Mouse (Mus musculus): ENCODE measurements at regions not wholly inside any gene's neighbourhood (a gene's known extent, or its start where the extent isn't known, plus 50 kb on each side); places are given as distances from the start of the nearest gene placed in this dataset.
A peak's percentile ranks its signal among the peaks of the same experiment; 100 is the strongest.

DNA sequence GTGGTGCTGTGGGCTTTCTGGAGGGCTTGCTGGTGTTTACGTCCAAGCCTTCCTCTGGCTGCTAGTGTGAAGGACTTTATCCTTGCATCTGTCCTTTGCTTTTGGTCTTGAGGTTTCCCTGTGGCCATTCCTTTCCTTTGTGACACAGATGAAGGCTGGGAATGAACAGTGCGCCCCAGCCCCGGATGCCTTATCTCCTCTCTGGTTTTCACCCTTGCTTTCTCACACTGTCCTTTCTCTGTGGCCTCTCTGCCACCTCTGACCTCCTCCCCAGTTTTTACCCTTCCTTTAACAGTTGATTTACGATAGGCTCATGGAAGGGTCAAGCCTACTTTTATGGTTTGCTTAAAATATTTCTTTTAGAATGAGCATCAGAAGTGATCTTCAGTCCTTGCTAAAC lies 53.2 kb downstream of the Gas1 start:
- ATAC-seq (no peak), DNase-seq (no peak)
- Histone ChIP-seq H3K27me3 (ENCODE audit: insufficient read depth, low read length) (no peaks in the 10 kb centered on the region; the same call in 1 of the 2 replicates), H3K4me3 (ENCODE audit: low read depth, low read length) (no peak overlapping the region), H3K9ac (no peak overlapping the region), H3K4me2 (ENCODE audit: low read depth) (no peak overlapping the region), H3K27ac (ENCODE audit: low read depth, low read length) (no peak overlapping the region), H3K36me3 (ENCODE audit: insufficient read depth) (no peaks in the 10 kb centered on the region), H3K4me1 (ENCODE audit: insufficient read depth) (peaks cover 9% of the 10 kb centered on the region), H3K9me3 (ENCODE audit: low read length) (no peaks in the 10 kb centered on the region)
- WGBS: 50% methylated on average over 4 of the region's 4 CpGs
- TF ChIP-seq CTCF (IDR thresholded peaks at IDR 0.05; ENCODE audit: low read depth): no peak

DNA sequence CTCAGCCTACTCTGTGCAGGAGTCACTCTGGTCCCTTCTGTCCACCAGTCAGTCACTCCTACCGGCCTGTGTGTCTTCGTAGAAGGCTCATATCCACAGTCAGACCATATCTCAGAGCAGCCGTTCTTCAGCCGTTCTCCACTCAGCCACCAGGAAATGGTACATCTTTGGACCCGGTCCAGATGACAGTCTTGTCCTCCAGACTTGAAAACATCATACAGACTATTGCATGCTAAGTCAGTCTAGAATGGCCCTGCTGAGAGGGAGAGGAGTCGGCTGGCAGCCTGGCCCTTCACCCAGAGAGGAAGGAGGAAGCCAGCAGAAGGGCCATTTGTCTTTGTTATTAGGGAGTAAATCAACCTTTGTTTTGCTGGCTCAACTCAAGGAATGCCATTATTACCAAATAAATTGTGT lies 54.0 kb downstream of the Gas1 start:
- DNase-seq (peak; percentile 18), ATAC-seq (no peak)
- Histone ChIP-seq H3K9me3 (ENCODE audit: low read length) (no peaks in the 10 kb centered on the region), H3K4me1 (ENCODE audit: insufficient read depth) (peaks cover 9% of the 10 kb centered on the region), H3K9ac (no peak overlapping the region), H3K4me3 (ENCODE audit: low read depth, low read length) (no peak overlapping the region), H3K27ac (ENCODE audit: low read depth, low read length) (no peak overlapping the region), H3K27me3 (ENCODE audit: insufficient read depth, low read length) (no peaks in the 10 kb centered on the region; the same call in 1 of the 2 replicates), H3K36me3 (ENCODE audit: insufficient read depth) (no peaks in the 10 kb centered on the region), H3K4me2 (ENCODE audit: low read depth) (peak overlapping the region; percentile 28)
- WGBS: 28% methylated on average over 6 of the region's 6 CpGs
- TF ChIP-seq CTCF (IDR thresholded peaks at IDR 0.05; ENCODE audit: low read depth): 0 out of 2 replicates have a peak, but pooled peaks have one; percentile 10

DNA sequence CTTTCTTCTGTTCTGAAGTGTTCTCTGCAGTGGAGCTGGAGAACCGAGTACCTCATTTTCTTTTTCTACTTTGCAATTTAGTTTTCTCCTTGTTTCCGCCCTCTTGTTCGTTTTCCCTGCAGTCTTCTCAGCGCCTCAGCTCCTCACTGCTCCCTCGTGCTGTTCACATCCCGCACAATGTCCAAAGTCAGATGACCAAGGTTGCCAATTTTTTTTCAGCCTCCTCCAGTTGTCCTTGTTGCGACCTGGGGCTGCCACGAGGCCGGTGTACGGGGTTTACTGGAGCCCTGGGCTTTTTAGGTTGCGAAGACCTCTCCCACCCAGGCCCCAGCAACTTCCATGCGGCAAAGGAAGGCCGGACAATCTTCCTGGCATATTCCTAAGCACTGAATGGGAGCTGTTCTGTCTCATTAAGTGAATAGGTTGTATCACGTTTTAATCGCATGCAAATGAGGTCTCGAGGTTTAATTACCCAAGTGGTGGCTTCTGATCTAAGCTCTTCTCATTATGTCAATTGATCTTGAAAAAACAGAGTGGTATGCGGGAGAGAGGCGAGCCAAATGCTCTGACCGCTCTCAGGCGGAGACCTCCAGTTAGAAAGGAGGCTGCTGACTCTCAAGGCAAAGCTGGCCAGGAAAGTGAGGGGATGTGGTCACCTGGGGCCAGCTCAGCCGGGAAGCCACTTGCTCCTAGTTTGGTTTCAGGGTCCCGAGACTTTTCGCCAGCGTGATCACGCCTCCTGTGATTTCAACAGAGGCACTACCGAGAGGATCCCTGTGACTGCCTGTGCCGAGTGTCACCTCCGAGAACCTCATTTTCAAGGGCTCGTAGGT lies 54.6 kb downstream of the Gas1 start:
- WGBS: 22% methylated on average over 29 of the region's 29 CpGs
- Histone ChIP-seq H3K4me1 (ENCODE audit: insufficient read depth) (peaks cover 9% of the 10 kb centered on the region), H3K9ac (no peak overlapping the region), H3K4me2 (ENCODE audit: low read depth) (peak overlapping the region; percentile 28), H3K36me3 (ENCODE audit: insufficient read depth) (no peaks in the 10 kb centered on the region), H3K27me3 (ENCODE audit: insufficient read depth, low read length) (no peaks in the 10 kb centered on the region; the same call in 1 of the 2 replicates), H3K4me3 (ENCODE audit: low read depth, low read length) (no peak overlapping the region), H3K27ac (ENCODE audit: low read depth, low read length) (no peak overlapping the region), H3K9me3 (ENCODE audit: low read length) (no peaks in the 10 kb centered on the region)
- no peak for TF ChIP-seq CTCF (IDR thresholded peaks at IDR 0.05; ENCODE audit: low read depth)
- DNase-seq (no peak), ATAC-seq (no peak)

DNA sequence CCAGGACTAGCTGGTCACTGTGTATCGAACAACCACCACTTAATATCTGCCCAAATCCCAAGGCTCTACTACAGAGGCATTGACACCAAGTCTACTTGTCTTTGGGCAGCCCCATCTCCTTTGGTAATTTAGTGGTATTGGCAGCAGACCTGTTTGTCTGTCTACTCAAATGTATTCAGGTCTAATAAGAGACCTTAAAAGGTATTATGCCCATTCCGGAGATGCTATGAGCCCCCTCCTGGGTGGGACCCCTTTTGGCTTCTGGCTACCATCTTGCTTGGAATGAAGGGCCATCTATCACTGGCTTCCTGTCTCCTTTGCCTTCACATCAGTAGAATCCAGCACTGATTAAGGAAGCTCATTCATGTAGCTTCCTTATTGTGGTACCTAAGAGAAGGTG lies 65.7 kb downstream of the Gas1 start:
- no peak overlapping the region for H3K9ac ChIP-seq
- no peak for TF ChIP-seq CTCF (IDR thresholded peaks at IDR 0.05; ENCODE audit: low read depth)
- H3K9me3 ChIP-seq (ENCODE audit: low read length): no peaks in the 10 kb centered on the region
- no peak overlapping the region for H3K27ac ChIP-seq (ENCODE audit: low read depth, low read length)
- no peak overlapping the region for H3K4me3 ChIP-seq (ENCODE audit: low read depth, low read length)
- no peak for DNase-seq
- no peak overlapping the region for H3K4me2 ChIP-seq (ENCODE audit: low read depth)
- no peaks in the 10 kb centered on the region for H3K36me3 ChIP-seq (ENCODE audit: insufficient read depth)
- 91% methylated on average over 2 of the region's 2 CpGs for WGBS
- peaks cover 13% of the 10 kb centered on the region; the same call in 1 of the 2 replicates for H3K4me1 ChIP-seq (ENCODE audit: insufficient read depth)
- no peaks in the 10 kb centered on the region for H3K27me3 ChIP-seq (ENCODE audit: insufficient read depth, low read length)
- no peak for ATAC-seq

DNA sequence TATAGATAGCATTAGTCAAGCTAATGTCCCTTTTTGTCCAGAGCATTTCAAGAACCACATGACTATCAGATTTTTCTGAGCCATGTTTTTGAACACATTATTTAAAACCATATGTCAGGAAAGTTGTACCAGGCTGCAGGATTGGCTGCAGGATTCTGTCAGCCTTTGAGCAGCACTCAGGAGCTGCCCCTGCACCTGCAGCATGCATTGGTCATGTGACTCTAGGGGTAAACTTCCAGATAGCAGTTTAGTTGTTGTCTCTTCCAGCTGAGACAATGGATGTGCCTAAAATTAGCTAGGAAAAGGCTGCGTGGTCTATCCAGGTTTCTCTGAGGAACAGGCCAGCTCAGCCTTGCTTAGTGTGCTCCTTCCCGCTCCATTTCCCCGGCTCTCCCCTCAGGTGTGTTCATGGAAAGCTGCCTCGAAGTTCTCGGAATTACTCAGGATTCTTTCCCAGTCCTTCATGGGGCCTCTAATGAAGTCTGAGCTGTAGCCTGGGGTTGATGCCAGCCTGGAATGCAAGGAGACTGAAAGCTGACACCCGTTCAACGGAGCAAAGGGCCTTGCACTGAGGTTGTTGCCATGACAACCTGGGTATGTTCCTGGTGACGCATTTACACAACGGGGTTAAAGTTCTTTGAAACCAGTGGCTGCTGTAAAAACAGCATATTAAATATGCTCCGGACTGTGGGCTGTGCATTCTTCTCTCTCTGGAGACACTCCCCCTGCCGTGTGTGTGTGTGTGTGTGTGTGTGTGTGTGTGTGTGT lies 66.9 kb downstream of the Gas1 start:
- Histone ChIP-seq H3K27ac (ENCODE audit: low read depth, low read length) (peak overlapping the region; percentile 54), H3K9ac (no peak overlapping the region), H3K36me3 (ENCODE audit: insufficient read depth) (no peaks in the 10 kb centered on the region), H3K4me3 (ENCODE audit: low read depth, low read length) (no peak overlapping the region), H3K9me3 (ENCODE audit: low read length) (no peaks in the 10 kb centered on the region), H3K4me1 (ENCODE audit: insufficient read depth) (peaks cover 13% of the 10 kb centered on the region; the same call in 1 of the 2 replicates), H3K27me3 (ENCODE audit: insufficient read depth, low read length) (no peaks in the 10 kb centered on the region), H3K4me2 (ENCODE audit: low read depth) (peak overlapping the region; percentile 23)
- 1% methylated on average over 11 of the region's 11 CpGs for WGBS
- no peak for TF ChIP-seq CTCF (IDR thresholded peaks at IDR 0.05; ENCODE audit: low read depth)
- ATAC-seq: peak; percentile 81
- peak; percentile 79 for DNase-seq

DNA sequence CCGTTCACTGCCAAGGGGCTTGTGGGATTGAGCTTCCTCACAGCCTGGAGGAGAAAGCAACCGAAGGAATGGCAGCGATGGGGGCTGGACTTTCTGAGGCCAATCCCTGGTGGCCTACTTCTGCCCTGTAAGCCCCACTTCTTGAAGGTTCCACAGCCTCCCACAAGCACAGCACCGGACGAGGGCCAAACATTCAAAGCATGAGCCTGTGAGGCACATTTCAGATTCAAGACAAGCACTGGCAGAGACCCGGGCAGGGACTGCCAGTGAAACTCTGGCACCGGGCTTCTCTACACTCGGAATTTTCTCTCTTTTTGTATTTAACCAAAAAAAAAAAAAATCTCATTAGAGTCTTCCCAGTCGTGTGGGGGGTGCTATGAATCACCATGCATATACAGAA lies 71.9 kb downstream of the Gas1 start:
- TF ChIP-seq CTCF (IDR thresholded peaks at IDR 0.05; ENCODE audit: low read depth): no peak
- no peak overlapping the region for H3K9ac ChIP-seq
- DNase-seq (peak; percentile 59), ATAC-seq (peak; percentile 86)
- 0 out of 2 replicates have a peak, but pooled peaks cover 4% of the 10 kb centered on the region for H3K4me1 ChIP-seq (ENCODE audit: insufficient read depth)
- H3K27ac ChIP-seq (ENCODE audit: low read depth, low read length): no peak overlapping the region
- 54% methylated on average over 9 of the region's 9 CpGs for WGBS
- no peaks in the 10 kb centered on the region for H3K27me3 ChIP-seq (ENCODE audit: insufficient read depth, low read length)
- H3K4me2 ChIP-seq (ENCODE audit: low read depth): no peak overlapping the region
- no peaks in the 10 kb centered on the region for H3K36me3 ChIP-seq (ENCODE audit: insufficient read depth)
- no peak overlapping the region for H3K4me3 ChIP-seq (ENCODE audit: low read depth, low read length)
- no peaks in the 10 kb centered on the region for H3K9me3 ChIP-seq (ENCODE audit: low read length)

DNA sequence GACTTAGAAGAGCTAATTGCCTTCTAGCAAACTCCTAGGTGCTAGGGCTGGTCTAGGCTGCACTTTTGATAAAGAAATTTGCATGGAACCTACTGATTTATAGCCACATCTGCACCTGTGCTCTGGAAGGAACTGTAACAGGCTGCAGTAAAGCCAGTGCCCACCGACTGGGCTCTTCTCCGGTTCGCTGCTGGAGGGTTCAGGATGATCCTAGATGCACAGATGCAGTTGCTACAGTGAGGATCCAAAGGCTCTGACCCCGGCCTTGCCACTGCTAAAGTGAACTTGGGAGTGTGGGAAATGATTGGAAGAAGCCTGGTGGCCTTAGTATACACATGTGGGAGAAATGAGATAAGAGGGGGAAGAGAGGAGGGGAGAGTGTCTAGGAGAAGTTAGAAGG lies 75.5 kb downstream of the Gas1 start:
- Histone ChIP-seq H3K4me3 (ENCODE audit: low read depth, low read length) (no peak overlapping the region), H3K27ac (ENCODE audit: low read depth, low read length) (no peak overlapping the region), H3K36me3 (ENCODE audit: insufficient read depth) (no peaks in the 10 kb centered on the region), H3K27me3 (ENCODE audit: insufficient read depth, low read length) (no peaks in the 10 kb centered on the region), H3K9me3 (ENCODE audit: low read length) (no peaks in the 10 kb centered on the region), H3K9ac (no peak overlapping the region), H3K4me1 (ENCODE audit: insufficient read depth) (no peaks in the 10 kb centered on the region), H3K4me2 (ENCODE audit: low read depth) (no peak overlapping the region)
- 82% methylated on average over 4 of the region's 4 CpGs for WGBS
- no peak for TF ChIP-seq CTCF (IDR thresholded peaks at IDR 0.05; ENCODE audit: low read depth)
- ATAC-seq: no peak
- no peak for DNase-seq
